Mouse (Mus musculus) lung, postnatal 0 days (tissue): ENCODE measurements around the gene Lrrc3b.

Experiments used
- CTCF ChIP-seq: IDR thresholded peaks from 2 replicates; pipeline ENCODE4 v1.5.1; 2016; ENCODE audit warnings: antibody characterized with exemption, mild to moderate bottlenecking
- EP300 ChIP-seq: IDR thresholded peaks from 2 replicates; pipeline ENCODE4 v1.6.1; 2016; ENCODE audit warnings: antibody characterized with exemption, mild to moderate bottlenecking, control low read depth

DNA sequence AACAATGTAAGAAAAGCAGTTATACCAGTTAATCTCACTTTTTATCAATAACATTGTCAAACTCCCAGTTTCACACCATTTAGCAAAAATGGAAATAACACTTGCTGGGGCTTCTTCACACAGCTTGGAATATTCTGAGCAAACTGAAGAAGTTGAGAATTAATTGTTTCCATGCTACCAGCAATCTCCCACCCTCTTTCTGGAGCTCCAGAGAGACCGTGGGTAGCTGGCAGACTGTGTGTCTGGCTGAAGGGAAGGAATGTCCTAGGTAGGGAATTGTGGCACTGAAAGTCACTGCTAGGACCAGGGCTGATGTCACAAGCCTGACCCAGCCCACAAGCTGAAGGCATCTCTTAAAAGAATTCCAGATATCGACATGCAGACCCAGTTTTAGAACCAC lies 53.3 kb downstream of the Lrrc3b start:
- TF ChIP-seq EP300 (no peak), CTCF (no peak)
